In the genomic region with DNA sequence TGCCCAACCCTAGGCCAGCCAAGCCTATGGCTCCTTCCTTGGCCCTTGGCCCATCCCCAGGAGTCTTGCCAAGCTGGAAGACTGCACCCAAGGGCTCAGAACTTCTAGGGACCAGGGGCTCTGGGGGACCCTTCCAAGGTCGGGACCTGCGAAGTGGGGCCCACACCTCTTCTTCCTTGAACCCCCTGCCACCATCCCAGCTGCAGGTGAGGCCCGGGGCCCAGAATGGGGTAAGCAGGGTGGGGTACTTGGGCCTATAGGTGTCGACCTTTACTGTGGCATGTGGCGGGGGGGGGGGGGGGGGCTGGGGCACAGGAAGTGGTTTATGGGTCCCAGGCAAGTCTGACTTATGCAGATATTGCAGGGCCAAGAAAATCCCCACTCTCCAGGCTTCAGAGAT, we compare ENCODE assay signal across 25 mouse cellular contexts. TPM values are rescaled to one million over a fixed set of nuclear protein-coding genes. Genes with fewer than 3 reads are reported as not detected.
DNase-seq lines count a peak whose midpoint lies in the region; ATAC-seq lines count a peak whose summit lies in the region.
"Had no signal": no experiment of that assay in that cellular context is flagged by ENCODE, and none has a peak within 500 bp of the region (broad histone marks: within the 10 kb centered on the region; RNA-seq: fewer than 3 reads in every experiment).

No protein-coding gene starts in this region.

- H3K27ac ChIP-seq in forebrain, embryonic 14.5 days (ENCODE audit: low read depth, low read length) = no peak overlapping the region
- H3K27ac ChIP-seq: embryonic facial prominence, embryonic 15.5 days; forebrain, embryonic 10.5 days; forebrain, embryonic 15.5 days; heart, embryonic 10.5 days; hindbrain, embryonic 14.5 days had no signal

- H3K4me3 ChIP-seq in forebrain, embryonic 14.5 days (ENCODE audit: low read depth, low read length) = no peak overlapping the region
- H3K4me3 ChIP-seq: embryonic facial prominence, embryonic 15.5 days; erythroblast, embryonic 14.5 days; forebrain, embryonic 10.5 days; forebrain, embryonic 15.5 days; heart, embryonic 10.5 days had no signal

- 87% methylated on average over 5 of the region's 5 CpGs for WGBS in forebrain, embryonic 14.5 days

- H3K36me3 ChIP-seq in forebrain, embryonic 14.5 days (ENCODE audit: control insufficient read depth, insufficient read depth, low read length) = no peaks in the 10 kb centered on the region
- H3K36me3 ChIP-seq: forebrain, embryonic 15.5 days had no signal

- ATAC-seq in inflammation-experienced regulatory T-cells, adult 6 months = peak; percentile 12
- no peak for ATAC-seq in forebrain, embryonic 14.5 days
- ATAC-seq: forebrain, embryonic 15.5 days; Patski had no signal

- H3K4me1 ChIP-seq in forebrain, embryonic 14.5 days (ENCODE audit: control insufficient read depth, insufficient read depth, low read length) = no peaks in the 10 kb centered on the region
- H3K4me1 ChIP-seq: embryonic facial prominence, embryonic 15.5 days; forebrain, embryonic 10.5 days; forebrain, embryonic 15.5 days; heart, embryonic 10.5 days had no signal

- H3K27me3 ChIP-seq in forebrain, embryonic 14.5 days (replicated peaks; ENCODE audit: control insufficient read depth, insufficient read depth, low read length) = no peaks in the 10 kb centered on the region
- H3K27me3 ChIP-seq: CH12.LX; embryonic facial prominence, embryonic 15.5 days; forebrain, embryonic 15.5 days had no signal

- H3K4me2 ChIP-seq in forebrain, embryonic 14.5 days (ENCODE audit: low read length) = no peak overlapping the region
- H3K4me2 ChIP-seq: embryonic facial prominence, embryonic 15.5 days; forebrain, embryonic 15.5 days; hindbrain, embryonic 14.5 days had no signal

- H3K9ac ChIP-seq in forebrain, embryonic 14.5 days (ENCODE audit: low read length) = no peak overlapping the region
- H3K9ac ChIP-seq: embryonic facial prominence, embryonic 15.5 days; forebrain, embryonic 15.5 days; hindbrain, embryonic 14.5 days had no signal

- no peaks in the 10 kb centered on the region for H3K9me3 ChIP-seq in forebrain, embryonic 14.5 days (replicated peaks; ENCODE audit: control insufficient read depth, low read length)
- H3K9me3 ChIP-seq: embryonic facial prominence, embryonic 15.5 days; forebrain, embryonic 10.5 days; forebrain, embryonic 15.5 days; heart, embryonic 10.5 days had no signal

- peak; percentile 21 for DNase-seq in CD4-positive helper T cell, adult 2 months (ENCODE audit: low read depth, low spot score)
- peak; percentile 45 for DNase-seq in CD4-positive, CD25-positive, alpha-beta regulatory T cell, adult 2 months (ENCODE audit: low read depth, low spot score)
- DNase-seq in thymus, postnatal 4 days = peak; percentile 49
- DNase-seq in lung, postnatal 14 days = no peak
- no peak for DNase-seq in forebrain, embryonic 14.5 days (ENCODE audit: low spot score)
- DNase-seq: adrenal gland, adult 2 months; adrenal gland, postnatal 25 days; cerebellum, adult 18-20 months; cerebellum, adult 9-11 months; cerebellum, postnatal 36 days; embryo, embryonic 11 days; gastrocnemius, postnatal 36 days; heart, adult 18-20 months; heart, postnatal 10 days had no signal

RNA-seq across cellular contexts. Expression of gene Ppp1r3f, which starts 12.3 kb away (rescaled TPM):
- 1 to 10 TPM; 3.8 to 6.3 (median 5.2) TPM for polyA plus RNA-seq in inflammation-experienced regulatory T-cells, adult 6 months (2017; shearing (Covaris generic))
- 2.6 and 3.3 TPM in 2 replicates for polyA plus RNA-seq in forebrain, embryonic 14.5 days (2014; fragmentation: Nextera tagmentation; extraction: Ambion mirVana)

RNA-seq across cellular contexts. Expression of gene Foxp3, which starts 12.9 kb away (rescaled TPM):
- polyA plus RNA-seq in inflammation-experienced regulatory T-cells, adult 6 months (2017; shearing (Covaris generic)) = 10 to 100 TPM; 17.9 to 43.3 (median 29.6) TPM
- 0.09 TPM in 1 of 2 replicates, not detected in the other for polyA plus RNA-seq in forebrain, embryonic 14.5 days (2014; fragmentation: Nextera tagmentation; extraction: Ambion mirVana)
- polyA plus RNA-seq: embryonic facial prominence, embryonic 11.5 days; erythroblast, embryonic 14.5 days; heart, embryonic 10.5 days; heart, embryonic 14.5 days had no signal

RNA-seq across cellular contexts. Expression of gene Ccdc22, which starts 19.0 kb away (rescaled TPM):
- polyA plus RNA-seq in inflammation-experienced regulatory T-cells, adult 6 months (2017; shearing (Covaris generic)) = 10 to 100 TPM in 1 of 3 experiments, 1 to 10 TPM in 2; 6.3 to 12.1 (median 8.4) TPM
- polyA plus RNA-seq in forebrain, embryonic 14.5 days (2014; fragmentation: Nextera tagmentation; extraction: Ambion mirVana) = 37.0 and 44.0 TPM in 2 replicates

RNA-seq across cellular contexts. Expression of gene Cacna1f, which starts 20.5 kb away (rescaled TPM):
- not detected for polyA plus RNA-seq in inflammation-experienced regulatory T-cells, adult 6 months (2017; shearing (Covaris generic))
- not detected in 2 replicates for polyA plus RNA-seq in forebrain, embryonic 14.5 days (2014; fragmentation: Nextera tagmentation; extraction: Ambion mirVana)
- polyA plus RNA-seq: adrenal gland, adult 2 months; embryonic facial prominence, embryonic 11.5 days; erythroblast, embryonic 14.5 days; forebrain, embryonic 10.5 days; heart, embryonic 14.5 days; hindbrain, embryonic 14.5 days; Patski had no signal

RNA-seq across cellular contexts. Expression of gene Syp, which starts 51.9 kb away (rescaled TPM):
- polyA plus RNA-seq in inflammation-experienced regulatory T-cells, adult 6 months (2017; shearing (Covaris generic)) = 1 to 10 TPM; 1.8 to 7.0 (median 7.0) TPM
- polyA plus RNA-seq in forebrain, embryonic 14.5 days (2014; fragmentation: Nextera tagmentation; extraction: Ambion mirVana) = 69.2 and 96.1 TPM in 2 replicates

Comparison
In these comparisons a context has a peak if more than half of its experiments do, and no peak if none do; other contexts are left out.
1. DNase-seq: peak in CD4-positive helper T cell, adult 2 months (single experiment), CD4-positive, CD25-positive, alpha-beta regulatory T cell, adult 2 months (single experiment) and thymus, postnatal 4 days (single experiment); none in lung, postnatal 14 days (single experiment) and forebrain, embryonic 14.5 days (single experiment).
2. RNA of gene Foxp3, which starts 12.9 kb away (polyA plus RNA-seq): 17.9 to 43.3 TPM in inflammation-experienced regulatory T-cells, adult 6 months; 0.09 TPM in forebrain, embryonic 14.5 days; every median in the first group is over 10 times any median in the second.